Mouse (Mus musculus) intestine, embryonic 15.5 days (tissue): Measurements from ENCODE around the gene Cadps2. TPM values are rescaled to one million over a fixed set of nuclear protein-coding genes. Genes with fewer than 3 reads are reported as not detected.

Experiments used
- ATAC-seq: fragments of 200-750 bp; cut with Nextera tagmentation; 2 replicates; pipeline ENCODE4 v1.8.0; 2017; ENCODE audit warnings: moderate TSS enrichment, moderate library complexity
- H3K27ac ChIP-seq: fragments of 300-500 bp; sonication (generic); 2 replicates; pipeline ENCODE4 v1.5.1; 2015; ENCODE audit warnings: mild to moderate bottlenecking, inconsistent platforms
- H3K27me3 ChIP-seq: fragments of 300-500 bp; sonication (generic); replicated peaks from 2 replicates; pipeline ENCODE4 v1.6.1; 2015; ENCODE audit warnings: inconsistent platforms
- H3K36me3 ChIP-seq: fragments of 300-500 bp; sonication (generic); 2 replicates; pipeline ENCODE4 v1.6.1; 2015; ENCODE audit warnings: inconsistent platforms
- H3K4me1 ChIP-seq: fragments of 300-500 bp; sonication (generic); replicated peaks from 2 replicates; pipeline ENCODE4 v1.6.1; 2015; ENCODE audit warnings: inconsistent platforms
- H3K4me2 ChIP-seq: fragments of 300-500 bp; sonication (generic); replicated peaks from 2 replicates; pipeline ENCODE4 v1.6.1; 2015; ENCODE audit warnings: mild to moderate bottlenecking, inconsistent platforms
- H3K4me3 ChIP-seq: fragments of 300-500 bp; sonication (generic); replicated peaks from 2 replicates; pipeline ENCODE4 v1.5.1; 2015; ENCODE audit warnings: inconsistent platforms
- H3K9ac ChIP-seq: fragments of 300-500 bp; sonication (generic); 2 replicates; pipeline ENCODE4 v1.6.1; 2015; ENCODE audit warnings: inconsistent platforms
- H3K9me3 ChIP-seq: fragments of 300-500 bp; sonication (generic); 2 replicates; pipeline ENCODE4 v1.6.1; 2016; ENCODE audit warnings: inconsistent platforms
- WGBS: fragments of 180-500 bp; shearing (Covaris S2); methylation state at CpG from one replicate; pipeline ENCODE4 v1.1.7; 2015; 5-methylcytosine and 5-hydroxymethylcytosine counted together
- polyA plus RNA-seq: library from polyadenylated mRNA; unstranded; fragments of >200 nt; fragmentation: Nextera tagmentation; extraction: Ambion mirVana; gene quantifications from 2 replicates; pipeline ENCODE4 v1.2.1, GENCODE M21; 2015

Gene Cadps2
- polyA plus RNA-seq, 1 experiment from 2014 or later: 1.1 TPM

GRCm38 (mm10) chr6:23298596-23298995 is 540.6 kb downstream of the Cadps2 start:
- no peaks in the 10 kb centered on the region for H3K4me1 ChIP-seq
- H3K9me3 ChIP-seq: no peaks in the 10 kb centered on the region
- no peak overlapping the region for H3K27ac ChIP-seq
- no peak overlapping the region for H3K9ac ChIP-seq
- H3K36me3 ChIP-seq: no peaks in the 10 kb centered on the region
- WGBS: 81% methylated on average over 2 of the region's 2 CpGs
- H3K4me3 ChIP-seq: no peak overlapping the region
- ATAC-seq: no peak
- no peaks in the 10 kb centered on the region for H3K27me3 ChIP-seq
- no peak overlapping the region for H3K4me2 ChIP-seq

GRCm38 (mm10) chr6:23294685-23295084 is 544.5 kb downstream of the Cadps2 start:
- no peaks in the 10 kb centered on the region for H3K4me1 ChIP-seq
- no peak overlapping the region for H3K9ac ChIP-seq
- H3K9me3 ChIP-seq: no peaks in the 10 kb centered on the region
- no peaks in the 10 kb centered on the region for H3K36me3 ChIP-seq
- H3K4me2 ChIP-seq: no peak overlapping the region
- no peaks in the 10 kb centered on the region for H3K27me3 ChIP-seq
- ATAC-seq: no peak
- no peak overlapping the region for H3K27ac ChIP-seq
- no peak overlapping the region for H3K4me3 ChIP-seq
- 85% methylated on average over 4 of the region's 4 CpGs for WGBS

- 87% methylated on average over 4 of the region's 4 CpGs for WGBS
- no peak overlapping the region for H3K27ac ChIP-seq
- H3K4me2 ChIP-seq: no peak overlapping the region
- H3K4me1 ChIP-seq: no peaks in the 10 kb centered on the region
- no peak overlapping the region for H3K9ac ChIP-seq
- no peaks in the 10 kb centered on the region for H3K27me3 ChIP-seq
- no peaks in the 10 kb centered on the region for H3K9me3 ChIP-seq
- H3K4me3 ChIP-seq: no peak overlapping the region
- no peaks in the 10 kb centered on the region for H3K36me3 ChIP-seq
- ATAC-seq: no peak
These were observed 550.5 kb downstream of the Cadps2 start for GRCm38 (mm10) chr6:23288752-23289151.

GRCm38 (mm10) chr6:23281514-23281820 is 557.8 kb downstream of the Cadps2 start:
- no peak for ATAC-seq
- Histone ChIP-seq H3K36me3 (no peaks in the 10 kb centered on the region), H3K27me3 (no peaks in the 10 kb centered on the region), H3K4me2 (no peak overlapping the region), H3K4me3 (no peak overlapping the region), H3K4me1 (no peaks in the 10 kb centered on the region), H3K9ac (no peak overlapping the region), H3K27ac (no peak overlapping the region), H3K9me3 (no peaks in the 10 kb centered on the region)
- 57% methylated on average over 9 of the region's 9 CpGs for WGBS

GRCm38 (mm10) chr6:23280811-23281513 is 558.3 kb downstream of the Cadps2 start:
- no peaks in the 10 kb centered on the region for H3K36me3 ChIP-seq
- no peak overlapping the region for H3K9ac ChIP-seq
- no peaks in the 10 kb centered on the region for H3K4me1 ChIP-seq
- H3K4me3 ChIP-seq: no peak overlapping the region
- H3K27me3 ChIP-seq: no peaks in the 10 kb centered on the region
- H3K9me3 ChIP-seq: no peaks in the 10 kb centered on the region
- WGBS: 60% methylated on average over 15 of the region's 15 CpGs
- no peak overlapping the region for H3K4me2 ChIP-seq
- ATAC-seq: no peak
- no peak overlapping the region for H3K27ac ChIP-seq

- H3K9me3 ChIP-seq: no peaks in the 10 kb centered on the region
- H3K9ac ChIP-seq: no peak overlapping the region
- H3K4me2 ChIP-seq: no peak overlapping the region
- H3K27ac ChIP-seq: no peak overlapping the region
- H3K4me3 ChIP-seq: no peak overlapping the region
- no peaks in the 10 kb centered on the region for H3K4me1 ChIP-seq
- H3K27me3 ChIP-seq: peaks cover 5% of the 10 kb centered on the region
- H3K36me3 ChIP-seq: no peaks in the 10 kb centered on the region
- WGBS: 75% methylated on average over 4 of the region's 4 CpGs
- no peak for ATAC-seq
These were observed 565.7 kb downstream of the Cadps2 start for GRCm38 (mm10) chr6:23273483-23273882.

GRCm38 (mm10) chr6:23272979-23273378 is 566.2 kb downstream of the Cadps2 start:
- H3K36me3 ChIP-seq: no peaks in the 10 kb centered on the region
- H3K9me3 ChIP-seq: no peaks in the 10 kb centered on the region
- H3K27ac ChIP-seq: no peak overlapping the region
- WGBS: 6% methylated on average over 11 of the region's 11 CpGs
- no peak overlapping the region for H3K9ac ChIP-seq
- no peak overlapping the region for H3K4me3 ChIP-seq
- ATAC-seq: no peak
- peaks cover 5% of the 10 kb centered on the region for H3K27me3 ChIP-seq
- no peaks in the 10 kb centered on the region for H3K4me1 ChIP-seq
- no peak overlapping the region for H3K4me2 ChIP-seq

- no peak overlapping the region for H3K27ac ChIP-seq
- H3K36me3 ChIP-seq: no peaks in the 10 kb centered on the region
- no peak for ATAC-seq
- no peak overlapping the region for H3K4me2 ChIP-seq
- no peak overlapping the region for H3K9ac ChIP-seq
- H3K4me3 ChIP-seq: no peak overlapping the region
- H3K4me1 ChIP-seq: no peaks in the 10 kb centered on the region
- 26% methylated on average over 7 of the region's 7 CpGs for WGBS
- peaks cover 5% of the 10 kb centered on the region for H3K27me3 ChIP-seq
- no peaks in the 10 kb centered on the region for H3K9me3 ChIP-seq
These were observed 566.7 kb downstream of the Cadps2 start for GRCm38 (mm10) chr6:23272542-23272941.

- Histone ChIP-seq H3K4me2 (no peak overlapping the region), H3K9ac (no peak overlapping the region), H3K27ac (no peak overlapping the region), H3K4me1 (no peaks in the 10 kb centered on the region), H3K4me3 (no peak overlapping the region), H3K36me3 (no peaks in the 10 kb centered on the region), H3K27me3 (peaks cover 49% of the 10 kb centered on the region), H3K9me3 (no peaks in the 10 kb centered on the region)
- no peak for ATAC-seq
- WGBS: 3% methylated on average over 9 of the region's 9 CpGs
These were observed 578.5 kb downstream of the Cadps2 start for GRCm38 (mm10) chr6:23260738-23261050.

GRCm38 (mm10) chr6:23260016-23260737 is 579.0 kb downstream of the Cadps2 start:
- 2% methylated on average over 36 of the region's 36 CpGs for WGBS
- Histone ChIP-seq H3K36me3 (no peaks in the 10 kb centered on the region), H3K4me2 (no peak overlapping the region), H3K27me3 (peaks cover 54% of the 10 kb centered on the region), H3K4me1 (no peaks in the 10 kb centered on the region), H3K9me3 (no peaks in the 10 kb centered on the region), H3K27ac (no peak overlapping the region), H3K9ac (no peak overlapping the region), H3K4me3 (no peak overlapping the region)
- ATAC-seq: no peak

GRCm38 (mm10) chr6:23257981-23258380 is 581.2 kb downstream of the Cadps2 start:
- peaks cover 73% of the 10 kb centered on the region for H3K27me3 ChIP-seq
- no peak overlapping the region for H3K27ac ChIP-seq
- no peaks in the 10 kb centered on the region for H3K4me1 ChIP-seq
- H3K36me3 ChIP-seq: no peaks in the 10 kb centered on the region
- H3K4me2 ChIP-seq: no peak overlapping the region
- H3K4me3 ChIP-seq: no peak overlapping the region
- no peak for ATAC-seq
- H3K9me3 ChIP-seq: no peaks in the 10 kb centered on the region
- 12% methylated on average over 3 of the region's 3 CpGs for WGBS
- no peak overlapping the region for H3K9ac ChIP-seq

- no peak overlapping the region for H3K4me3 ChIP-seq
- no peaks in the 10 kb centered on the region for H3K4me1 ChIP-seq
- WGBS: 2% methylated on average over 8 of the region's 8 CpGs
- H3K27ac ChIP-seq: no peak overlapping the region
- no peaks in the 10 kb centered on the region for H3K9me3 ChIP-seq
- H3K36me3 ChIP-seq: no peaks in the 10 kb centered on the region
- H3K9ac ChIP-seq: no peak overlapping the region
- H3K27me3 ChIP-seq: peaks cover 76% of the 10 kb centered on the region
- no peak overlapping the region for H3K4me2 ChIP-seq
- ATAC-seq: no peak
These were observed 584.1 kb downstream of the Cadps2 start for GRCm38 (mm10) chr6:23255161-23255560.

GRCm38 (mm10) chr6:23254644-23255043 is 584.6 kb downstream of the Cadps2 start:
- Histone ChIP-seq H3K9me3 (no peaks in the 10 kb centered on the region), H3K27ac (no peak overlapping the region), H3K4me2 (no peak overlapping the region), H3K4me3 (no peak overlapping the region), H3K36me3 (no peaks in the 10 kb centered on the region), H3K4me1 (no peaks in the 10 kb centered on the region), H3K9ac (no peak overlapping the region), H3K27me3 (peaks cover 76% of the 10 kb centered on the region)
- 3% methylated on average over 11 of the region's 11 CpGs for WGBS
- ATAC-seq: no peak
